Mouse (Mus musculus) thymus, adult 2 months (tissue): ENCODE measurements around the gene Syne1.

Experiments used
- CTCF ChIP-seq: fragments of 200-500 bp; IDR thresholded peaks from 2 replicates; pipeline ENCODE4 v1.5.1; 2012; ENCODE audit warnings: mild to moderate bottlenecking, control low read depth, low read length, moderate library complexity, borderline replicate concordance; ENCODE audit not compliant: control insufficient read depth, poor library complexity, insufficient read depth; ENCODE audit errors: extremely low read depth
- POLR2A ChIP-seq: fragments of 200-500 bp; IDR thresholded peaks from 2 replicates; pipeline ENCODE4 v1.6.1; 2012; ENCODE audit warnings: mild to moderate bottlenecking, low read length, control low read depth, moderate library complexity; ENCODE audit not compliant: control insufficient read depth, poor library complexity, insufficient read depth; ENCODE audit errors: extremely low read depth

DNA sequence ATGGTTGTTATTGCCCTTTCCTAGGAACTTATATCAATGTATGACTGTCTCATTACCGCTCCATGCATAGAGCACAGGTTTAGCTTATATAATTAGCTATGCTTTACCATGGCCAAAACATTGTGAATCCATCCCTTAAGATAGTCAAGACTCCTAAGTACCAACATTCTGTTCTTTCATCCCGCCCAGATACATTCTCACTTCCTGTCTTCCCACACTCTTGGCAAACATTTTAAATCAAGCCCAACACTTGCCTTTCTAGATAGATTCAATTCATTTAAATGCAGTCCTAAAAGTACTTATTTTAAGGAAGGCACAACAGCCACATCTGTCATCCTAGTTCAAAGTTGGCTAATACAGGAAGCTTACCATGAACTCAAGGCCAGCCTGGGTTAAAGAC is 113.5 kb downstream of the Syne1 start:
- TF ChIP-seq CTCF (no peak), POLR2A (no peak)
